Mouse (Mus musculus): ENCODE data around the gene Vwa7. TPM values are rescaled to one million over a fixed set of nuclear protein-coding genes. Genes with fewer than 3 reads are reported as not detected.

The Vwa7 gene
- polyA plus RNA-seq, 1 experiment: 0.72 TPM

DNA sequence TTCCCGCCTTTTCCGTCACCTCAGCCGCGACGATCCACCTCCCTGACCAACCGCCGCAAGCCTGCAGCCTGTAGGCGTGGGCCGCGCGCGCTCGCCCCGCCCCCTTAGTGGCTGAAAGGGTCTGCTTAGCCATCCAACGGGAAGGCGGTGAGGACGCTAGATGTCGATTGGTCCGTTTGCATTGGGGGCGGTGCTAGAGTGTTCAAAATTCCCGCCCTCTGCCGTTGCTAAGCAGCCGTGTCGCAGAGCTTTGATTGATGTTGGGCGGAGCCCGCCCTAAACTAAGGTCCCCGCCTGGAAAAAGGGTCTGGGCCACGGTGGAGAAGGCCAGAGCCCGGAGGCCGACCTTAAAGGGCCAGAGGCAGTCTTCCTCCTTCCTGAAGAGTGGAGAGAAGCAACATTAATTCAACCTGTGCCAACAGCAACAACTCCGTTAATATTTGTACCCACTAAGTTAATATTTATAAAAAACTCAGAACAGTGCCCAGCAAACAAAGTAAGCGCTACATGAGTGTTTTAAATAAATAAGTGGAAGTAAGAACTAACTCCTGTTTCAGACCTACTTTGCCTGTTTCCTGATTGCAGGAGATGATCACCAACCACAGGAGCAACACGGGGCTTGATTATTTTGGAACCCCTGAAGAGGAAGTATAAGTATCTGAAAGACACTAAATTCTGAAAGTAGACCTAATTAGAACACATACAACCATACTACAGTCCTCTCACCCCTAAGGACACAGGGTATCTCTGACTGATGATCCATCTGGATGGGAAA lies 30.5 kb downstream of the Vwa7 start, which contains the start of gene Msh5:
Gene Msh5 (minus strand): TSS at position 65 of the 775 bp plus-strand sequence.
- peaks cover 19% of the 10 kb centered on the region for H3K4me1 ChIP-seq (ENCODE audit: control insufficient read depth, insufficient read depth, insufficient read length)
- peak within 1 kb of the TSS; percentile 65 for H3K4me3 ChIP-seq (ENCODE audit: extremely low read depth, insufficient read depth, insufficient read length)
- H3K27me3 ChIP-seq (ENCODE audit: control insufficient read depth, insufficient read depth, low read length): no peaks in the 10 kb centered on the region
- WGBS: under 1% methylated on average over 33 of the region's 33 CpGs
- peak within 1 kb of the TSS; percentile 84 for H3K27ac ChIP-seq (ENCODE audit: insufficient read depth, low read length)
- DNase-seq (ENCODE audit: low read depth in 1 of 2, low spot score in 2 of 2): peak; percentile 95 to 96
- no peak for TF ChIP-seq POLR2A (IDR thresholded peaks at IDR 0.05; ENCODE audit: low read depth, low read length)
- no peak for TF ChIP-seq CTCF (IDR thresholded peaks at IDR 0.05; ENCODE audit: extremely low read depth, insufficient read depth, insufficient read length, insufficient replicate concordance)
- no peaks in the 10 kb centered on the region for H3K36me3 ChIP-seq (ENCODE audit: control insufficient read depth, insufficient read depth, low read length)

DNA sequence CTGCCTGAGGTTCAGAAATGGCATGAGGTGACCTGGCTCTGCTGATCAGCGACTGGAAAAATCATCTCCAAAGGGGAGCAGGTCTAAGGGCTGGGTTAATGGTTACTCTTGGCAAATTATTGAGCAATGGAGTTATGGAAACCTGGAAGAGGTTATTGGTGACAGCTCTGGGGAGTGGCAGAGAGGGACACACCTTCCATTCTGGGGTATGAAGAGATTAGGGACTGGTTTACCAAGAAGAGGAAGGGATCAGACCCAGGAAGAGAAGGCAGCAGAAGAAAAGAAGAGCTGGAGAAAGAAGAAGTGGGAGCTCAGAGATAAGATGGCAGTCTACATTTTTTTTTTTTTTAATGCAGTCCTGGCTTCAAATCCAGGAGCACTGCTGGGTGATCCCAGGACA lies 31.3 kb downstream of the Vwa7 start:
- WGBS: 22% methylated on average over 1 of the region's 1 CpGs
- TF ChIP-seq CTCF (IDR thresholded peaks at IDR 0.05; ENCODE audit: extremely low read depth, insufficient read depth, insufficient read length, insufficient replicate concordance): no peak
- no peak for TF ChIP-seq POLR2A (IDR thresholded peaks at IDR 0.05; ENCODE audit: low read depth, low read length)
- Histone ChIP-seq H3K27me3 (ENCODE audit: control insufficient read depth, insufficient read depth, low read length) (no peaks in the 10 kb centered on the region), H3K27ac (ENCODE audit: insufficient read depth, low read length) (peak overlapping the region; percentile 84), H3K4me1 (ENCODE audit: control insufficient read depth, insufficient read depth, insufficient read length) (peaks cover 25% of the 10 kb centered on the region), H3K36me3 (ENCODE audit: control insufficient read depth, insufficient read depth, low read length) (peaks cover 3% of the 10 kb centered on the region), H3K4me3 (ENCODE audit: extremely low read depth, insufficient read depth, insufficient read length) (peak overlapping the region; percentile 32; the same call in 1 of the 2 replicates)
- DNase-seq (ENCODE audit: low read depth in 1 of 2, low spot score in 2 of 2): no peak

GRCm38 (mm10) chr17:35048149-35048931 lies 32.0 kb downstream of the Vwa7 start:
- H3K4me3 ChIP-seq (ENCODE audit: extremely low read depth, insufficient read depth, insufficient read length): peak overlapping the region; percentile 32; the same call in 1 of the 2 replicates
- WGBS: 2% methylated on average over 11 of the region's 11 CpGs
- H3K27ac ChIP-seq (ENCODE audit: insufficient read depth, low read length): peak overlapping the region; percentile 91
- peaks cover 26% of the 10 kb centered on the region for H3K4me1 ChIP-seq (ENCODE audit: control insufficient read depth, insufficient read depth, insufficient read length)
- H3K36me3 ChIP-seq (ENCODE audit: control insufficient read depth, insufficient read depth, low read length): peaks cover 8% of the 10 kb centered on the region
- DNase-seq (ENCODE audit: low read depth in 1 of 2, low spot score in 2 of 2): peak; percentile 41 to 47
- TF ChIP-seq POLR2A (IDR thresholded peaks at IDR 0.05; ENCODE audit: low read depth, low read length) (no peak; the same call in 1 of the 2 replicates), CTCF (IDR thresholded peaks at IDR 0.05; ENCODE audit: extremely low read depth, insufficient read depth, insufficient read length, insufficient replicate concordance) (no peak)
- no peaks in the 10 kb centered on the region for H3K27me3 ChIP-seq (ENCODE audit: control insufficient read depth, insufficient read depth, low read length)

GRCm38 (mm10) chr17:35048932-35049440 lies 32.6 kb downstream of the Vwa7 start:
- no peak for DNase-seq (ENCODE audit: low read depth in 1 of 2, low spot score in 2 of 2)
- peaks cover 26% of the 10 kb centered on the region for H3K4me1 ChIP-seq (ENCODE audit: control insufficient read depth, insufficient read depth, insufficient read length)
- H3K36me3 ChIP-seq (ENCODE audit: control insufficient read depth, insufficient read depth, low read length): peaks cover 13% of the 10 kb centered on the region
- 0 out of 2 replicates have a peak overlapping the region, but pooled peaks have one; percentile 2 for H3K4me3 ChIP-seq (ENCODE audit: extremely low read depth, insufficient read depth, insufficient read length)
- H3K27me3 ChIP-seq (ENCODE audit: control insufficient read depth, insufficient read depth, low read length): no peaks in the 10 kb centered on the region
- no peak for TF ChIP-seq CTCF (IDR thresholded peaks at IDR 0.05; ENCODE audit: extremely low read depth, insufficient read depth, insufficient read length, insufficient replicate concordance)
- peak overlapping the region; percentile 98 for H3K27ac ChIP-seq (ENCODE audit: insufficient read depth, low read length)
- WGBS: 19% methylated on average over 5 of the region's 5 CpGs

- Histone ChIP-seq H3K36me3 (ENCODE audit: control insufficient read depth, insufficient read depth, low read length) (peaks cover 18% of the 10 kb centered on the region), H3K4me3 (ENCODE audit: extremely low read depth, insufficient read depth, insufficient read length) (peak within 1 kb of the TSS; percentile 74), H3K27ac (ENCODE audit: insufficient read depth, low read length) (peak within 1 kb of the TSS; percentile 98), H3K4me1 (ENCODE audit: control insufficient read depth, insufficient read depth, insufficient read length) (peaks cover 26% of the 10 kb centered on the region), H3K27me3 (ENCODE audit: control insufficient read depth, insufficient read depth, low read length) (no peaks in the 10 kb centered on the region)
- WGBS: under 1% methylated on average over 11 of the region's 11 CpGs
- TF ChIP-seq CTCF (IDR thresholded peaks at IDR 0.05; ENCODE audit: extremely low read depth, insufficient read depth, insufficient read length, insufficient replicate concordance) (no peak), POLR2A (IDR thresholded peaks at IDR 0.05; ENCODE audit: low read depth, low read length) (peak; percentile 46; the same call in 1 of the 2 replicates)
- peak in 1 of 2 experiments; percentile 54 for DNase-seq (ENCODE audit: low read depth in 1 of 2, low spot score in 2 of 2)
These were observed 33.2 kb downstream of the Vwa7 start, which contains the start of gene Clic1 for GRCm38 (mm10) chr17:35049561-35050016. Gene Clic1, plus strand, starts transcription at chr17:35049966.

DNA sequence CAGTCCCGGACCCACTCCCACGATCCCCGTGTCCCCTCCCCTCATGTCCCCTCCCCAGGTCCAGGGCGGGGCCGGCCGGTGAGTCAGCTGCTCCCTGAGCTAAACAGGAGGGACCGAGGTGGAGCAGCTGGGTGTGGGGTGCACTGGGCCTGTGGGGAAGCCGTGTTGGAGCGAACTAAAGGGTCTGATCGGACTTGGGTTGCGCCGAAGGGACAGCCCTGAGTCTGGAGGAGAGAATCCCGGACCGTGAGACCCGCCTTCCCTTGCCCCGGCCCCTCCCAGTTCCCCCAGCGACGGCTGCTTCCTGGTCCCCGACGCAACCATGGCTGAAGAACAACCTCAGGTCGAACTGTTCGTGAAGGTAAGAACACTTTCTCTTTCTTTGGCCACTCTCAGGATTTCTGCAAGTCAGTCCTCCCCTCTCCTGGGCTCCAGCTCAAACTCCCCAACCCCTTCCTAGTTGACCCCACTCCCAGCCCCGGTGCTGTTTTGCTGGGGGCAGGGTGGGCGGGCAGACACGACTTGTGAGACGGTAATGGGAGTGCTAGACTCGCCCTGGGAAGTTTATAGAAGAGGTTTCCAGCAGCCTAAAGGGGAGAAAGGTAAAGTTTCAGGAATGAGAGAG lies 33.9 kb downstream of the Vwa7 start:
- peak overlapping the region; percentile 98 for H3K27ac ChIP-seq (ENCODE audit: insufficient read depth, low read length)
- H3K27me3 ChIP-seq (ENCODE audit: control insufficient read depth, insufficient read depth, low read length): no peaks in the 10 kb centered on the region
- H3K36me3 ChIP-seq (ENCODE audit: control insufficient read depth, insufficient read depth, low read length): peaks cover 21% of the 10 kb centered on the region
- under 1% methylated on average over 27 of the region's 27 CpGs for WGBS
- H3K4me1 ChIP-seq (ENCODE audit: control insufficient read depth, insufficient read depth, insufficient read length): peaks cover 26% of the 10 kb centered on the region
- TF ChIP-seq CTCF (IDR thresholded peaks at IDR 0.05; ENCODE audit: extremely low read depth, insufficient read depth, insufficient read length, insufficient replicate concordance): no peak
- TF ChIP-seq POLR2A (IDR thresholded peaks at IDR 0.05; ENCODE audit: low read depth, low read length): peak; percentile 70
- H3K4me3 ChIP-seq (ENCODE audit: extremely low read depth, insufficient read depth, insufficient read length): peak overlapping the region; percentile 74
- DNase-seq (ENCODE audit: low read depth in 1 of 2, low spot score in 2 of 2): peak in 1 of 2 experiments; percentile 80
